Mouse (Mus musculus) stomach, postnatal 0 days (tissue): ENCODE data around the gene Catsperz.

ENCODE experiments used
- CTCF ChIP-seq: IDR thresholded peaks from 2 replicates; pipeline ENCODE4 v1.5.1; 2016; ENCODE audit warnings: antibody characterized with exemption, low read depth, mild to moderate bottlenecking, moderate library complexity
- EP300 ChIP-seq: optimal IDR thresholded peaks from 2 replicates; pipeline ENCODE3; 2016; ENCODE audit warnings: antibody characterized with exemption

DNA sequence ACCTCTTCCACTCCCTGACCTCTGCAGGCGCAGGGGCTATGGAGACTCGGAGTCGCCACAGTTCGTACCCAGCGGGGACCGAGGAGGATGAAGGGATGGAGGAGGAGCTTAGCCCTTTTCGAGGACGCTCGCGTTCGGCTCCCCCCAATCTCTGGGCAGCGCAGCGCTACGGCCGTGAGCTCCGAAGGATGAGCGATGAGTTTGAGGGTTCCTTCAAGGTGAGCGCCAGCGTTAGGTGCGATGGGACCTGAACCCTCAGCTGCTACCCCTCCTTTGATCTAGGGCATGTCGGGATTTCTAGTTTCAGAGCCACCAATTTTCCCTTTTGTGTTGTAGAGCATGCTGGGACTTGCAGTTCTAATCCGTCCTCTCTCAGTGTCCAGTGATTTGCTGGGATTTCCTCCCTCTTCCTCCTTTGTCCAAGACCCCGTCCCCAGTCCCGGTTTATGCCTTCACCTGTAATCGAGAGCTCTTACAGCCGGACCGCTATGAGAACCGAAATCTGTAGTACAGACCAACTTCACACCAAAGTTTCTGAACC lies 25.5 kb upstream of the Catsperz start:
- TF ChIP-seq EP300: no peak
- no peak for TF ChIP-seq CTCF
